Mouse (Mus musculus) liver, embryonic 14.5 days (tissue): Measurements from ENCODE around the gene Neurl1b.

Experiments
- CTCF ChIP-seq: IDR thresholded peaks from 2 replicates; pipeline ENCODE4 v1.5.1; 2016; ENCODE audit warnings: antibody characterized with exemption, low read depth, control low read depth
- EP300 ChIP-seq: IDR thresholded peaks from 2 replicates; pipeline ENCODE4 v1.6.1; 2016; ENCODE audit warnings: antibody characterized with exemption, low read depth

DNA sequence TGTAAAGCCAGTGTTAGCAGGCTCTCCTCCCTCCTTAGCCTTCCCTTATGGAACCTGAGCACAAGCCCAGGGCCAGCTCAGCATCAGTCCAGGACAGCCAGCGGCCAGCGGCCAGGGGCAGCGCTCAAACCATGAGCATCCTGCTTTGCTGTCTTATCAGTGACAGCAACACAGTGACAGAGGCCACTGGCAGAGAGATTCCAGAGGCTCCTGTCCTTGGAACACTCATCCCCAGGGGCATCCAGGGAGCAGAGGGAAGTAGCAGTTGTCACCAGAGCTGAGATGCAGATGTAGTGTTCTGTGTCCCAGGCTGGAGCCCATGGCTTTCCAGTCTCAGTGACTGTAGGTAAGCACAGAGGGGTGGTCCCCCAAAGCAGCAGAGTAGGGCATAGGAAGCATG lies 32.5 kb upstream of the Neurl1b start:
- no peak for TF ChIP-seq EP300
- TF ChIP-seq CTCF: no peak
